Mouse (Mus musculus): ENCODE measurements around the gene Prrt1.

DNA sequence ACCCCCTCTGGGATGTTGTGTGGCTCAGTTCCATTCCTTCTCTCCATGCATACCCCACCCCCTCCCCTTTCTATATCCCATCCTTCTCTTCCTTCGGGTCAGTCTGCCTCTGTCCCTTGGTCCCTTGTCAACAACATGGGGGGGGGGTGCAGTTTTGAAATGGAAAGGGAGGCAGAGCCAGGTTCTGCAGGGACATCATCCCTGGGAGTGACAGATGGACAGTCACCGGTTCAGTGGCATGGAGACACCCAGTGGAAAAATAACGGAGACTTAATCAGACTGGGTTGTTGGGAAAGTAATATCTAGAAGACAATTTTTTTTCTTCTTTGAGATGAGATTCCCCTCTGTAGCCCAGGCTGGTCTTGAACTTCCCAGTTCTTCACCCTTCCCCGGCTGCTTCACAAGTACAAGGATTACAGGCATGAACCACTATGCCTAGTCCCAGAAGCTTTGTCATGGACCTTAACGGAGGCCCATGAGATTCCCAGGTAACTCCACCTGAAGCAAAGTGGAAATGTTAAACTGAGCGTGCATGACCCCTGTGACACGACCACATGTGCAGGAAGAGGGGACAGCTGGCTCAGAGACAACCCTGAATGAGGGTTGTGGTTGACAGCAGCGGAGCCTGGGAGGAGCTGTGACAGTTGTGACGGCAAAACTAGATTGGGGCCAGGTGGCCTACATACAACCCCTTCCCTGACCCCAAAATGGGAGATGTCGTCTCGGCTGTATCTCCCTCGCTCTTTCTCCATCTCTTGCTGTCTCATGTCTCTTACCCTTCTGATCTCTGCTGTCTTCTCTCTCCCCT is 667 bp downstream of the Prrt1 start:
- TF ChIP-seq CTCF (IDR thresholded peaks at IDR 0.05; ENCODE audit: low read depth) (no peak), EP300 (optimal IDR thresholded peaks at IDR 0.05) (no peak)

Measured in stomach, postnatal 0 days (tissue).